ENCODE assay signal across 11 mouse cellular contexts in the genomic region with DNA sequence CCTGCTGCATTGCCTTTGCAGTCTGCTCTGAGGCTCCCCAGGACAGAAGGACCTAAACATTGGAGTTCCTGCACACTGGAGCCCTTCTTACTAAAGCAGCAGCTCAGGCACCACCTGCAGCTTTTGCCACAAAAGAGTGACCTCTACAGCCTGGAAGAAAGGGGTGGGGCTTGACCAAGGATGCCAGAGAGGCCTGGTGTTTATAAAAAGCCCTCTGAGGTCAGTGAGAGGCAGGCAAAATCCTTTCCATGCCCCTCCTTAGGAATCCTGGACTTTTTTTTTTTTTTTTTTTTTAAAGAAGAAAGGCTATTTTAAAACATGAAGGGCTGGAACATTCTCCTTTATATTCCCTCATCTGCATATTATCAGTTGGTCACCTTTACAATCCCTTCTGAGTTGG. TPM values are rescaled to one million over a fixed set of nuclear protein-coding genes. Genes with fewer than 3 reads are reported as not detected.
DNase-seq lines count a peak whose midpoint lies in the region; ATAC-seq and TF ChIP-seq lines count a peak whose summit lies in the region.
"Had no signal": no experiment of that assay in that cellular context is flagged by ENCODE, and none has a peak within 500 bp of the region (broad histone marks: within the 10 kb centered on the region; RNA-seq: fewer than 3 reads in every experiment).

No protein-coding gene starts in this region.

- H3K4me2 ChIP-seq in heart, postnatal 0 days (ENCODE audit: low read depth, low read length) = no peak overlapping the region
- H3K4me2 ChIP-seq in stomach, embryonic 14.5 days (replicated peaks; ENCODE audit: low read depth, low read length) = no peak overlapping the region
- H3K4me2 ChIP-seq in stomach, postnatal 0 days (replicated peaks; ENCODE audit: low read depth) = no peak overlapping the region
- H3K4me2 ChIP-seq in forebrain, embryonic 13.5 days = no peak overlapping the region
- no peak overlapping the region for H3K4me2 ChIP-seq in stomach, embryonic 16.5 days (ENCODE audit: low read depth, low read length)
- H3K4me2 ChIP-seq: lung, embryonic 14.5 days had no signal

- TF ChIP-seq CTCF in heart, postnatal 0 days (IDR thresholded peaks at IDR 0.05; ENCODE audit: low read depth) = no peak
- no peak for TF ChIP-seq CTCF in stomach, postnatal 0 days (IDR thresholded peaks at IDR 0.05; ENCODE audit: low read depth)

- no peaks in the 10 kb centered on the region for H3K9me3 ChIP-seq in heart, postnatal 0 days (replicated peaks; ENCODE audit: control insufficient read depth, low read length)
- no peaks in the 10 kb centered on the region for H3K9me3 ChIP-seq in stomach, embryonic 14.5 days (ENCODE audit: control insufficient read depth, low read depth, low read length)
- no peaks in the 10 kb centered on the region for H3K9me3 ChIP-seq in stomach, postnatal 0 days (ENCODE audit: control insufficient read depth, low read length)
- H3K9me3 ChIP-seq in forebrain, embryonic 13.5 days (replicated peaks) = no peaks in the 10 kb centered on the region
- H3K9me3 ChIP-seq in stomach, embryonic 16.5 days (replicated peaks; ENCODE audit: control insufficient read depth, low read length) = no peaks in the 10 kb centered on the region

- H3K27ac ChIP-seq in heart, postnatal 0 days (ENCODE audit: low read depth) = peak overlapping the region; percentile 58
- H3K27ac ChIP-seq in stomach, embryonic 14.5 days (ENCODE audit: low read length) = 0 out of 2 replicates have a peak overlapping the region, but pooled peaks have one; percentile 29
- no peak overlapping the region for H3K27ac ChIP-seq in stomach, postnatal 0 days (replicated peaks)
- 0 out of 2 replicates have a peak overlapping the region, but pooled peaks have one; percentile 53 for H3K27ac ChIP-seq in forebrain, embryonic 13.5 days
- 0 out of 2 replicates have a peak overlapping the region, but pooled peaks have one; percentile 22 for H3K27ac ChIP-seq in stomach, embryonic 16.5 days (ENCODE audit: low read length)

- H3K4me3 ChIP-seq in heart, postnatal 0 days (ENCODE audit: low read depth, low read length) = no peak overlapping the region
- no peak overlapping the region for H3K4me3 ChIP-seq in stomach, embryonic 14.5 days (ENCODE audit: low read depth, low read length)
- no peak overlapping the region for H3K4me3 ChIP-seq in stomach, postnatal 0 days (ENCODE audit: low read depth, low read length)
- H3K4me3 ChIP-seq in forebrain, embryonic 13.5 days = no peak overlapping the region
- H3K4me3 ChIP-seq in stomach, embryonic 16.5 days (replicated peaks; ENCODE audit: low read length) = no peak overlapping the region

- H3K27me3 ChIP-seq in heart, postnatal 0 days (ENCODE audit: control insufficient read depth, insufficient read depth, low read length) = no peaks in the 10 kb centered on the region
- H3K27me3 ChIP-seq in stomach, embryonic 14.5 days (ENCODE audit: control insufficient read depth, insufficient read depth, low read length) = no peaks in the 10 kb centered on the region
- H3K27me3 ChIP-seq in stomach, postnatal 0 days (ENCODE audit: control insufficient read depth, insufficient read depth, low read length) = no peaks in the 10 kb centered on the region
- no peaks in the 10 kb centered on the region for H3K27me3 ChIP-seq in forebrain, embryonic 13.5 days
- H3K27me3 ChIP-seq in stomach, embryonic 16.5 days (ENCODE audit: control insufficient read depth, insufficient read depth, low read length) = no peaks in the 10 kb centered on the region
- H3K27me3 ChIP-seq: Patski had no signal

- intact Hi-C loops in heart, postnatal 25 days (cut with DNase I) = no loop called here

- TF ChIP-seq EP300 in heart, postnatal 0 days (IDR thresholded peaks at IDR 0.05; ENCODE audit: low read depth) = no peak
- TF ChIP-seq EP300 in stomach, postnatal 0 days (optimal IDR thresholded peaks at IDR 0.05) = no peak

- ATAC-seq in heart, postnatal 0 days (ENCODE audit: insufficient read depth, low read depth) = peak; percentile 57; the same call in 1 of the 2 replicates
- ATAC-seq in stomach, embryonic 14.5 days (ENCODE audit: insufficient number of reproducible peaks, insufficient read depth, low FRiP score, low read depth) = no peak
- ATAC-seq in stomach, postnatal 0 days (ENCODE audit: low FRiP score, low TSS enrichment) = no peak
- no peak for ATAC-seq in forebrain, embryonic 13.5 days
- ATAC-seq in stomach, embryonic 16.5 days (ENCODE audit: insufficient read depth, low FRiP score) = no peak
- ATAC-seq: Patski had no signal

- H3K9ac ChIP-seq in heart, postnatal 0 days (replicated peaks; ENCODE audit: low read depth, low read length) = no peak overlapping the region
- no peak overlapping the region for H3K9ac ChIP-seq in stomach, embryonic 14.5 days (replicated peaks; ENCODE audit: low read depth, low read length)
- no peak overlapping the region for H3K9ac ChIP-seq in stomach, postnatal 0 days (ENCODE audit: low read length)
- no peak overlapping the region for H3K9ac ChIP-seq in forebrain, embryonic 13.5 days
- no peak overlapping the region for H3K9ac ChIP-seq in stomach, embryonic 16.5 days (ENCODE audit: low read length)
- H3K9ac ChIP-seq: lung, embryonic 14.5 days had no signal

- 0 out of 2 replicates have a peak, but pooled peaks cover 3% of the 10 kb centered on the region for H3K36me3 ChIP-seq in heart, postnatal 0 days (replicated peaks; ENCODE audit: control insufficient read depth, insufficient read depth, low read length)
- H3K36me3 ChIP-seq in stomach, embryonic 14.5 days (ENCODE audit: control insufficient read depth, insufficient read depth, low read length) = 0 out of 2 replicates have a peak, but pooled peaks cover 4% of the 10 kb centered on the region
- H3K36me3 ChIP-seq in stomach, postnatal 0 days (ENCODE audit: control insufficient read depth, insufficient read depth, low read length) = no peaks in the 10 kb centered on the region
- H3K36me3 ChIP-seq in forebrain, embryonic 13.5 days (ENCODE audit: poor library complexity, severe bottlenecking) = peaks cover 3% of the 10 kb centered on the region; the same call in 1 of the 2 replicates
- H3K36me3 ChIP-seq in stomach, embryonic 16.5 days (ENCODE audit: control insufficient read depth, insufficient read depth, low read length) = no peaks in the 10 kb centered on the region

- DNase-seq in heart, postnatal 0 days (ENCODE audit: low spot score) = peak; percentile 65
- DNase-seq in heart, postnatal 25 days (ENCODE audit: low spot score) = no peak
- DNase-seq in stomach, postnatal 0 days (ENCODE audit: low spot score) = no peak
- DNase-seq in ovary, postnatal 14 days (ENCODE audit: low spot score) = no peak
- no peak for DNase-seq in urinary bladder, postnatal 10 days (ENCODE audit: low spot score)
- DNase-seq: lung, embryonic 14.5 days; thymus, postnatal 4 days had no signal

- H3K4me1 ChIP-seq in heart, postnatal 0 days (ENCODE audit: control insufficient read depth, insufficient read depth) = peaks cover 26% of the 10 kb centered on the region
- H3K4me1 ChIP-seq in stomach, embryonic 14.5 days (ENCODE audit: control insufficient read depth, insufficient read depth, low read length) = peaks cover 62% of the 10 kb centered on the region
- peaks cover 15% of the 10 kb centered on the region for H3K4me1 ChIP-seq in stomach, postnatal 0 days (replicated peaks; ENCODE audit: control insufficient read depth, insufficient read depth)
- peaks cover 92% of the 10 kb centered on the region for H3K4me1 ChIP-seq in forebrain, embryonic 13.5 days
- peaks cover 65% of the 10 kb centered on the region for H3K4me1 ChIP-seq in stomach, embryonic 16.5 days (ENCODE audit: control insufficient read depth, insufficient read depth, low read length)

RNA-seq across cellular contexts. Expression of gene Ssbp3, which starts 42.7 kb away (rescaled TPM):
- total RNA-seq in heart, postnatal 0 days (2014; rRNA removed; ENCODE audit: low replicate concordance) = 35.6 and 41.1 TPM in 2 replicates
- 25.9 and 29.0 TPM in 2 replicates for polyA plus RNA-seq in heart, postnatal 0 days (2015; fragmentation: Nextera tagmentation; extraction: Ambion mirVana)
- 10 to 100 TPM; 41.6 to 45.0 TPM for total RNA-seq in heart, postnatal 25 days (2021)
- 79.9 and 83.9 TPM in 2 replicates for polyA plus RNA-seq in stomach, embryonic 14.5 days (2014; fragmentation: Nextera tagmentation; extraction: Ambion mirVana)
- polyA plus RNA-seq in stomach, postnatal 0 days (2015; fragmentation: Nextera tagmentation; extraction: Ambion mirVana) = 39.3 and 50.0 TPM in 2 replicates
- polyA plus RNA-seq in forebrain, embryonic 13.5 days (2015; fragmentation: Nextera tagmentation; extraction: Ambion mirVana) = 168 and 173 TPM in 2 replicates
- polyA plus RNA-seq in stomach, embryonic 16.5 days (2015; fragmentation: Nextera tagmentation; extraction: Ambion mirVana) = 48.4 and 52.8 TPM in 2 replicates
